Mouse (Mus musculus) olfactory bulb, adult 2 months (tissue): ENCODE measurements around the gene Csrp2. TPM values are rescaled to one million over a fixed set of nuclear protein-coding genes. Genes with fewer than 3 reads are reported as not detected.

Source experiments
- H3K27ac ChIP-seq: fragments of 200-500 bp; 2 replicates; pipeline ENCODE4 v1.5.1; 2012; ENCODE audit warnings: low read depth, low read length; ENCODE audit not compliant: insufficient read depth
- H3K4me1 ChIP-seq: fragments of 200-500 bp; 2 replicates; pipeline ENCODE4 v1.6.1; 2012; ENCODE audit warnings: low read length; ENCODE audit not compliant: control insufficient read depth, insufficient read depth
- H3K4me3 ChIP-seq: fragments of 200-500 bp; 2 replicates; pipeline ENCODE4 v1.5.1; 2012; ENCODE audit warnings: mild to moderate bottlenecking, low read depth, low read length, moderate library complexity; ENCODE audit not compliant: insufficient read depth
- CTCF ChIP-seq: fragments of 200-500 bp; IDR thresholded peaks from 2 replicates; pipeline ENCODE4 v1.5.1; 2012; ENCODE audit warnings: low read depth, mild to moderate bottlenecking, low read length, moderate library complexity; ENCODE audit not compliant: insufficient read depth
- POLR2A ChIP-seq: fragments of 200-500 bp; IDR thresholded peaks from 2 replicates; pipeline ENCODE4 v1.6.1; 2012; ENCODE audit warnings: mild to moderate bottlenecking, low read depth, low read length, moderate library complexity; ENCODE audit not compliant: insufficient read depth
- WGBS: fragments of 180-500 bp; shearing (Covaris S2); methylation state at CpG from one replicate; pipeline ENCODE4 v1.1.7; 2018; 5-methylcytosine and 5-hydroxymethylcytosine counted together
- polyA plus RNA-seq: library from polyadenylated mRNA; stranded (reverse); fragments of >200 nt; gene quantifications from 2 replicates; pipeline ENCODE4 v1.2.4, GENCODE M21; 2012; ENCODE audit warnings: low replicate concordance; ENCODE audit not compliant: missing spikeins, insufficient read depth, insufficient read length

Gene Csrp2
- polyA plus RNA-seq, 1 experiment: not detected

DNA sequence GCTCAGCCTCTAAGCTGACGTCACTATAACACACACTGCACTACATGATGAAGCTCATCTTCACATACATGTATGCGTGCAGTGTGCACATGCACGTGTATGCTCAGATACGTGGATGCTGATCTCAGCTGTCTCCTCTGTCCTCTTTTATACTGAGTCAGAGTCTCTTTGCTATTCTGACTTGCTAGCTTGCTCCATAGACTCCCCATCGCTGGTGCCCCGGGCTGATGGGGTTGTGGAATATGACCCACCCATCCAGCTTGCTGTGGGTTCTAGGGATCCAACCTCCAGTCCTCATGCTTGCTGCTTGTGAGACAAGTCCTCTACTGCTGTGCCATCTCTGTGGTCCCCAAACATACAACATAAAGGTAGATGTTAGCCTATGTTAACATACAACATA lies 39.3 kb downstream of the Csrp2 start:
- Histone ChIP-seq H3K4me3 (no peak overlapping the region), H3K27ac (no peak overlapping the region), H3K4me1 (peaks cover 2% of the 10 kb centered on the region; the same call in 1 of the 2 replicates)
- TF ChIP-seq POLR2A: no peak
- no peak for TF ChIP-seq CTCF
- WGBS: 93% methylated on average over 6 of the region's 6 CpGs

DNA sequence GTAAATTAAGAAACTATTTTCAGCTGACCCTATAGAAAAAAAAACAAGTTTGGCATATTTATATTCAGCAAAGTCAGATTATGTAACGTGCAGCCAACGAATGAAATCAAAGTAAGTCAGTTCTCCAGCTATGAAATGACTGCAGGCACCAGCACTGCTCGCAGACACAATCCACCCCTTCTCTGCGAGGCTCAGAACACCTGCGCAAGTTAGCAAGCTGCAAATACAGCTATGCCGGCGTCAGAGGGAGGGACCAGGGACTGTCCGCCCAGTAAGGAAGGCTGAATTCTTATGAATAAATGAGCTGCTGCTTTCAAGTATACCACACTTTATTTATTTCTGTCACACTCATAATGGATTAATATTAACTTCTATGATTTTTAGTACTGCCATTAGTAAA lies 40.2 kb downstream of the Csrp2 start:
- H3K4me1 ChIP-seq: peaks cover 2% of the 10 kb centered on the region; the same call in 1 of the 2 replicates
- no peak overlapping the region for H3K4me3 ChIP-seq
- WGBS: 65% methylated on average over 8 of the region's 8 CpGs
- H3K27ac ChIP-seq: no peak overlapping the region
- TF ChIP-seq POLR2A: no peak
- no peak for TF ChIP-seq CTCF

DNA sequence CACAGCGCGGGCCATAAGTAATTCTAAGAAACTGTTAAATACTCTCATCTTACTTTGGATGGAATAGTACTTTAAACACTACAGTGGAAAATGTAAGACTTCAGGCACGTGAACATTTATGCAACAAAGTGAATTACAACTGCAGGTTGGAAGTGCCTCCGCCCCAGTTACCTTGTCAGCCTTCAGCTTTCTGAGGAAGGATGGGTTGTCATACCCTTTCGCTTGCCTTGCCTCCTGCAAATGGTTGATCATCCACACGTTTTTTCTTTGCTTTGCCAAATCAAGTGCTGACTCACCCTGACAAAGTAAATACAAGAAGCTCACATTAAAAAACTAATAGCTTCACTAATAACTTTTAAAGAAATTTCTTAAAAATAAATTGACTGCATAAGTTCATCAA lies 41.3 kb downstream of the Csrp2 start:
- Histone ChIP-seq H3K4me3 (no peak overlapping the region), H3K27ac (no peak overlapping the region), H3K4me1 (peaks cover 2% of the 10 kb centered on the region; the same call in 1 of the 2 replicates)
- TF ChIP-seq CTCF: no peak
- TF ChIP-seq POLR2A: no peak
- 90% methylated on average over 6 of the region's 6 CpGs for WGBS

DNA sequence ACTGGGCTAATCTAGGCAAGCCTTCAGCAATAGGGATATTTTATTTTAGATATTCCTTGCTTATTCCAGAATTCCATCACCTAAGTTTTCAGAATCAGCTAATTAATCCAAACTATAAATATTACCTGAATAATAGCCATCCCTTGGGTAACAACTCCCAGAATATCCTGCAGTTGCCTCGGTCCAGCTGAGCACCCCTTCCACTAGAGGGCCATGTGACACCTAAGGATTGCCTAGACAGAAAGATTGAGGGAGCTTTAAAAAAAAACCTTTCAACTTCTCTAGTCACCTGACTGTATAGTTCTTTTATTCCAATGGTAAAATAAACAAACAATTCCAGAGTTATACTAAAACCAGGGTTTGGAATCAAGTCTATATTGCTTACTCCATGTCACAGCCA lies 42.6 kb downstream of the Csrp2 start:
- no peak overlapping the region for H3K27ac ChIP-seq
- H3K4me3 ChIP-seq: no peak overlapping the region
- peaks cover 2% of the 10 kb centered on the region; the same call in 1 of the 2 replicates for H3K4me1 ChIP-seq
- TF ChIP-seq POLR2A (no peak), CTCF (no peak)
- WGBS: 39% methylated on average over 1 of the region's 1 CpGs

DNA sequence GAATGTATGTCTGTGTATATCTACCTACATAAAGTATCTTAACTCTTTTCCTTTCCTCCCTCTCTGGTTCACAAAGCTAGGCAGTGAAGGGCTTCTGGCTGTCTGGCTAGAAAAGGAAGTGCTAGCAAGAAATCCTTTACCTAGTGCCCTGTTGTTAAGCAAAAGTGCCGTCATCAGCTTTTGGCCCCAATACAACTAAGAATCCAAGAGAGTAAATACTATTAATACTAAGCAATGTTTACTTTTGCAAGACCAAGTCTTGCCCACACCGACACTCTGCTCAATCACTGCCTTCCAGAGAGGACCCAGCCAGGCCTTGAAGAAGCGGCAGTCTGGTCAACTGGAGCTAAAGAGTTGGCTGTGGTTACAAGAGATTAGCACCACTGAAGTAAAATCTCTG lies 51.5 kb downstream of the Csrp2 start:
- WGBS: 90% methylated on average over 3 of the region's 3 CpGs
- no peak for TF ChIP-seq CTCF
- TF ChIP-seq POLR2A: no peak
- H3K27ac ChIP-seq: no peak overlapping the region
- H3K4me1 ChIP-seq: peaks cover 2% of the 10 kb centered on the region; the same call in 1 of the 2 replicates
- no peak overlapping the region for H3K4me3 ChIP-seq

DNA sequence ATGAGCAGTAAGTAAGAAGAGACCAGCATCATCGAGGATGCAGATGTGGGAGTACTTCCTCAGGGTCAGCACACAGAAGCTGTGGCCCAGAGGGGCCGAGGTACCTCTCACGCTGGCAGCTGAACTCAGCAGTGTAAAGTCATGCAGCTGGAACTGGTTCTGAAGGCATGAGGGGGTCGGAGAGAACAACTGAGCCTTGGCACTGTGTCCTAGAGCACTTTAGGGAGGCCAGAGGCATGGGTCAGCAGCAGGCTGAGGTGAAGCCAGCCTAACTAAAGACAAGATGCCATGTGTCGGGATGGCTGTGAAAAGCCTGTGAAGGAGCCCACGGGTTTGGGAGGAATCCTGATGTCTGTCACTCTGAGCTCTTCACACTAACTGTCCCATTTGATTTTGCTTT lies 51.9 kb downstream of the Csrp2 start:
- Histone ChIP-seq H3K4me3 (no peak overlapping the region), H3K4me1 (peaks cover 2% of the 10 kb centered on the region; the same call in 1 of the 2 replicates), H3K27ac (no peak overlapping the region)
- TF ChIP-seq POLR2A: no peak
- no peak for TF ChIP-seq CTCF
- 85% methylated on average over 6 of the region's 6 CpGs for WGBS

DNA sequence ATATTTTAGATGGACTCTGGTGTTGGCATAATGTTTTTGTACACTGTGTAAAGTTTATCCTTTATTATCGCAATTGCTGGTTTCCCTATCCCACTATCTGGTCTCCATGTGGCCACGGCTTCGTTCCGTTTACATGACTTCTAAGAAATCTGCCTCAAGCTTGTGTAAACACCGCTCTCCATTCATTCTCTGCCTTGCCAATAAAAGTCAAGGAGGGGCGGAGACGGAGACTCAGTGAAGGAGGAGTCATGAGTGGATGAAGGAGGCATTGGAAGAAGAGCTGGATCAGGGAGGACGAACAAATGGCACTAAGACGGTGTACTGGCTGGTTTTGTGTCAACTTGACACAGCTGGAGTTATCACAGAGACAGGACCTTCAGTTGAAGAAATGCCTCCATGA lies 52.4 kb downstream of the Csrp2 start:
- Histone ChIP-seq H3K27ac (no peak overlapping the region), H3K4me3 (no peak overlapping the region), H3K4me1 (peaks cover 2% of the 10 kb centered on the region; the same call in 1 of the 2 replicates)
- TF ChIP-seq CTCF (no peak), POLR2A (no peak)
- WGBS: 78% methylated on average over 9 of the region's 9 CpGs

DNA sequence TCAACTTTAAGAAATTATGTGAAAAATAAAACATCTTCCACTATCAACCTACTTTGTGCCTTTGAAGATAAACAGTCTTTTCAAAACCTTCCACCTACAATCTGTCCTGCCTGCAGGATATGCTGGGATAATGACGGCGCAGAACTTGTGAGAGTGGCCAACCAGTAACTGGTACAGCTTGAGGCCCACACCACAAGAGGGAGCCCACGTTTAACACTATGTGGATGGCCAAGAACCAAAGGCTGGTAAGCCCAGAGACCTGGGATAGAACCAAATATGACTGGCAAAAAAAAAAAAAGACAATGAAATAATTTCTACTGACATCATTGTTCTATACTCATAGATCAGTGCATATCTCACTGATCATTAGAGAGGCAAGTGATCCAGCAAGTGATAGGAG lies 54.9 kb downstream of the Csrp2 start:
- WGBS: 35% methylated on average over 3 of the region's 3 CpGs
- Histone ChIP-seq H3K27ac (no peak overlapping the region), H3K4me1 (peaks cover 2% of the 10 kb centered on the region; the same call in 1 of the 2 replicates), H3K4me3 (no peak overlapping the region)
- TF ChIP-seq POLR2A (no peak), CTCF (no peak)

DNA sequence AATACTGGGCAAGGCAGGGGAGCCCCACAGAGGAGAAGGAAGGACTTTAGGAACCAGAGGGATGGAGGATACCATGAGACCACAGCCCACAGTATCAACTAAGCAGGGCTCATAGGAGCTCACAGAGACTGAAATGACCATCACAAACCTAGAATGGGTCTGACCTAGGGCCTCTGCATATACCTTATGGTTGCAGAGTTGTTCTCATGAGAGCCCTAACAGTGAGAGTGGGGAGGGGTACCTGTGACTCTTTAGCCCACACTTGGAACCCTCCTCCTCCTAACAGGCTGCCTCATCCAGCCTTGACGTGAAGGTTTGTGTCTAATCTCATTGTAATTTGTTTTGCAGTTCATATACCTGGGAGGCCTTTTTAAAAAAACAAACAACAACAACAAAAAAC lies 55.3 kb downstream of the Csrp2 start:
- Histone ChIP-seq H3K4me3 (no peak overlapping the region), H3K4me1 (no peaks in the 10 kb centered on the region), H3K27ac (no peak overlapping the region)
- WGBS: 55% methylated on average over 1 of the region's 1 CpGs
- TF ChIP-seq CTCF (no peak), POLR2A (no peak)

DNA sequence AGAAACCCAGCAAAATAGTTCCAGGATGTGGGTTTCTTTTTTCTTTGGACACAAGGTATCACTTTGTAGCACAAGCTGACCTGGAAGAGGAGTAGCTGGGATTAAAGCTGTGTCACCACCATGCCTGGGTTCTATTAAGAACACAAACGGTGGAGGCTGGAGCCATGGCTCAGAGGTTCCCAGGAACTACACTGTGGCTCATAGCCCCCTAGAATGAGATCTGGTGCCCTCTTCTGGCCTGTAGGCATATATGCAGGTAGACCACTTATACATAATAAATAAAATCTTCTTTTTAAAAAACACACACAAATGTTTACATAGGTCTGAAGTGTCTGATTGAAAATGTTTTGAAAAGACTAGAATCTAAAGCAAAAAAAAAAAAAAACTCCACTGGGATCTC lies 56.5 kb downstream of the Csrp2 start:
- no peak overlapping the region for H3K4me3 ChIP-seq
- H3K4me1 ChIP-seq: no peaks in the 10 kb centered on the region
- no peak overlapping the region for H3K27ac ChIP-seq
- WGBS: 0% methylated on average over 1 of the region's 1 CpGs
- TF ChIP-seq POLR2A: no peak
- TF ChIP-seq CTCF: no peak
